Mouse (Mus musculus): Measurements from ENCODE around the gene Itih4. TPM values are rescaled to one million over a fixed set of nuclear protein-coding genes. Genes with fewer than 3 reads are reported as not detected.

Gene Itih4
- polyA plus RNA-seq, 1 experiment: 43.4 TPM

DNA sequence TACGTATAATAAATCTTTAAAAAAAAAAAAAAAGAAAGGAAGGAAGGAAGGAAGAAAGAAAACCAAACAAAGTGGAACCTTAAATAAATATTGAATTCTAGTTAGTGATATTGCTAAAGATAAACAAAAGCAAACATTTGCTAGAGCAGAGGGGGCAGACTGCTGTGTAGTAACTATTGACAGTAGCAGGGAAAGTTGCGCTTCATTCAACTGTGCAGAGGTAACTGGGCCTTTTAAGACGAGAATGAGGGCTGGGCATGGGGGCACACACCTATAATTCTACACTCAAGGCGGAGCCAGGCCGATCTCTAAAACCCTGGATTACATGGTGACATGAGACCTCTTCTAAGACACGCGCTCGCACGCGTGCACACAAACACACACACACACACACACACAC, 63.7 kb downstream of the Itih4 start:
- H3K4me3 ChIP-seq (replicated peaks; ENCODE audit: extremely low read depth, low read depth, low read length): no peak overlapping the region
- DNase-seq: no peak
- TF ChIP-seq POLR2A (IDR thresholded peaks at IDR 0.05; ENCODE audit: borderline replicate concordance, extremely low read depth, low read depth, low read length) (no peak), CTCF (IDR thresholded peaks at IDR 0.05; ENCODE audit: insufficient read depth, low read length) (no peak)
- 88% methylated on average over 10 of the region's 10 CpGs for WGBS
- H3K4me1 ChIP-seq (ENCODE audit: control insufficient read depth, insufficient read depth, low read length): peaks cover 3% of the 10 kb centered on the region

- DNase-seq: peak; percentile 91
- under 1% methylated on average over 57 of the region's 57 CpGs for WGBS
- H3K4me1 ChIP-seq (ENCODE audit: control insufficient read depth, insufficient read depth, low read length): peaks cover 3% of the 10 kb centered on the region
- TF ChIP-seq POLR2A (IDR thresholded peaks at IDR 0.05; ENCODE audit: borderline replicate concordance, extremely low read depth, low read depth, low read length) (peak; percentile 59; the same call in 1 of the 2 replicates), CTCF (IDR thresholded peaks at IDR 0.05; ENCODE audit: insufficient read depth, low read length) (no peak)
- peak within 1 kb of the TSS; percentile 93 for H3K4me3 ChIP-seq (replicated peaks; ENCODE audit: extremely low read depth, low read depth, low read length)
Observed at GRCm38 (mm10) chr14:30951154-30951825, 65.0 kb downstream of the Itih4 start, which contains the start of gene Nek4. Gene Nek4 (plus strand): TSS chr14:30951377.

Other genes starting within 250 kb of the Itih4 start
- gene Rft1, start 232.1 kb upstream of the Itih4 start, polyA plus RNA-seq (2012; rRNA removed): 10.1 and 18.7 TPM in 2 replicates
- gene Sfmbt1, start 171.6 kb upstream of the Itih4 start, polyA plus RNA-seq (2012; rRNA removed): 0.93 and 1.8 TPM in 2 replicates
- gene Tmem110, start 60.9 kb upstream of the Itih4 start, polyA plus RNA-seq (2012; rRNA removed): 40.6 and 43.7 TPM in 2 replicates
- gene Mustn1, start 7.3 kb upstream of the Itih4 start, polyA plus RNA-seq (2012; rRNA removed): 44.8 and 50.3 TPM in 2 replicates
- 0.87 and 1.1 TPM in 2 replicates for gene Itih3, start 37.3 kb downstream of the Itih4 start, polyA plus RNA-seq (2012; rRNA removed)
- 1.1 and 1.4 TPM in 2 replicates for gene Itih1, start 56.8 kb downstream of the Itih4 start, polyA plus RNA-seq (2012; rRNA removed)
- 3.6 and 3.8 TPM in 2 replicates for gene Nek4, start 64.9 kb downstream of the Itih4 start, polyA plus RNA-seq (2012; rRNA removed)
- 17.2 and 21.6 TPM in 2 replicates for gene Glt8d1, start 114.9 kb downstream of the Itih4 start, polyA plus RNA-seq (2012; rRNA removed)
- gene Spcs1, start 115.2 kb downstream of the Itih4 start, polyA plus RNA-seq (2012; rRNA removed): 92.6 and 173 TPM in 2 replicates
- gene Pbrm1, start 132.7 kb downstream of the Itih4 start, polyA plus RNA-seq (2012; rRNA removed): 12.8 and 14.7 TPM in 2 replicates
- 7.9 and 13.2 TPM in 2 replicates for gene Gnl3, start 132.7 kb downstream of the Itih4 start, polyA plus RNA-seq (2012; rRNA removed)
- 58.1 and 70.0 TPM in 2 replicates for gene Smim4, start 242.5 kb downstream of the Itih4 start, polyA plus RNA-seq (2012; rRNA removed)
- gene Nt5dc2, start 244.6 kb downstream of the Itih4 start, polyA plus RNA-seq (2012; rRNA removed): 147 and 266 TPM in 2 replicates